ENCODE assay signal across 8 mouse cellular contexts in the genomic region with DNA sequence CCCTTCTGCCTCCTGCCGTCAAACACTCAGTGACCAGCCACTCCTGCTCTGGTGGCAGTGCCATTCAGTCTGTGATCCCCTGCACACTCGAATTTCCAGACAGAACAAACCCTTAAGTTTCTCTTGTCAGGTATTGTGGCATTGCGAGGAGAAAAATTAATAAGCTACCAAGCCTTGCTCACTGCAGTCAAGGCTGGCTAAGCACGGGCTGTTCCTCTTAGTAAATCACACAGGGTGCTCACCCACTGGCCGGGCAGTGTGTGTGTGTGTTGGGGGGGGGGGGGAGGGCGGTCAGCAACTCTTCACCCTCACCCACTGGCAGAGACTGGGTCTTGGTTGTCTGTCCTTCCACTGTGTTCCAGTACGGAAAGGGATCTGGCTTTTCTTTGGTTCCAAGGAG. TPM values are rescaled to one million over a fixed set of nuclear protein-coding genes. Genes with fewer than 3 reads are reported as not detected.
DNase-seq lines count a peak whose midpoint lies in the region; ATAC-seq lines count a peak whose summit lies in the region.

No protein-coding gene starts in this region.

- peaks cover 20% of the 10 kb centered on the region for H3K4me1 ChIP-seq in heart, embryonic 13.5 days
- H3K4me1 ChIP-seq in embryonic facial prominence, embryonic 10.5 days: peaks cover 31% of the 10 kb centered on the region
- H3K4me1 ChIP-seq in hindbrain, embryonic 12.5 days: peaks cover 39% of the 10 kb centered on the region
- peaks cover 28% of the 10 kb centered on the region for H3K4me1 ChIP-seq in midbrain, embryonic 10.5 days

- H3K9me3 ChIP-seq in heart, embryonic 13.5 days: no peaks in the 10 kb centered on the region
- no peaks in the 10 kb centered on the region for H3K9me3 ChIP-seq in embryonic facial prominence, embryonic 10.5 days
- no peaks in the 10 kb centered on the region for H3K9me3 ChIP-seq in hindbrain, embryonic 12.5 days (replicated peaks)
- H3K9me3 ChIP-seq in midbrain, embryonic 10.5 days (replicated peaks): peaks cover 5% of the 10 kb centered on the region; the same call in 1 of the 2 replicates

- H3K9ac ChIP-seq in heart, embryonic 13.5 days: peak overlapping the region; percentile 73; the same call in 1 of the 2 replicates
- H3K9ac ChIP-seq in hindbrain, embryonic 12.5 days: peak overlapping the region; percentile 81

- H3K27me3 ChIP-seq in heart, embryonic 13.5 days (replicated peaks): peaks cover 24% of the 10 kb centered on the region
- H3K27me3 ChIP-seq in embryonic facial prominence, embryonic 10.5 days (replicated peaks; ENCODE audit: low read depth, poor library complexity, severe bottlenecking): peaks cover 51% of the 10 kb centered on the region
- no peaks in the 10 kb centered on the region for H3K27me3 ChIP-seq in hindbrain, embryonic 12.5 days
- peaks cover 37% of the 10 kb centered on the region for H3K27me3 ChIP-seq in midbrain, embryonic 10.5 days (ENCODE audit: low read depth, poor library complexity, severe bottlenecking)

- DNase-seq in heart, postnatal 4 days: no peak
- peak; percentile 22 for DNase-seq in embryonic facial prominence, embryonic 10.5 days (ENCODE audit: low spot score)
- peak; percentile 22 for DNase-seq in midbrain, embryonic 10.5 days (ENCODE audit: low spot score)
- DNase-seq in urinary bladder, adult 2 months (ENCODE audit: low spot score): no peak
- no peak for DNase-seq in thymus, postnatal 25 days
- no peak for DNase-seq in testis, postnatal 14 days (ENCODE audit: low spot score)

- no peak overlapping the region for H3K27ac ChIP-seq in heart, embryonic 13.5 days (replicated peaks)
- peak overlapping the region; percentile 81 for H3K27ac ChIP-seq in embryonic facial prominence, embryonic 10.5 days (replicated peaks)
- peak overlapping the region; percentile 90 for H3K27ac ChIP-seq in hindbrain, embryonic 12.5 days
- peak overlapping the region; percentile 87 for H3K27ac ChIP-seq in midbrain, embryonic 10.5 days (replicated peaks)

- no peak for ATAC-seq in heart, embryonic 13.5 days (ENCODE audit: extremely low read depth, insufficient number of reproducible peaks, low FRiP score, low TSS enrichment)
- peak; percentile 32 for ATAC-seq in hindbrain, embryonic 12.5 days (ENCODE audit: low FRiP score)

- peak overlapping the region; percentile 58 for H3K4me3 ChIP-seq in heart, embryonic 13.5 days
- H3K4me3 ChIP-seq in embryonic facial prominence, embryonic 10.5 days: peak overlapping the region; percentile 58
- peak overlapping the region; percentile 48 for H3K4me3 ChIP-seq in hindbrain, embryonic 12.5 days
- H3K4me3 ChIP-seq in midbrain, embryonic 10.5 days: peak overlapping the region; percentile 62

- no peaks in the 10 kb centered on the region for H3K36me3 ChIP-seq in heart, embryonic 13.5 days
- no peaks in the 10 kb centered on the region for H3K36me3 ChIP-seq in embryonic facial prominence, embryonic 10.5 days (replicated peaks)
- no peaks in the 10 kb centered on the region for H3K36me3 ChIP-seq in hindbrain, embryonic 12.5 days
- H3K36me3 ChIP-seq in midbrain, embryonic 10.5 days: no peaks in the 10 kb centered on the region

- H3K4me2 ChIP-seq in heart, embryonic 13.5 days: peak overlapping the region; percentile 95
- peak overlapping the region; percentile 82 for H3K4me2 ChIP-seq in hindbrain, embryonic 12.5 days (replicated peaks)

- WGBS in heart, embryonic 13.5 days: 14% methylated on average over 7 of the region's 7 CpGs
- 7% methylated on average over 7 of the region's 7 CpGs for WGBS in embryonic facial prominence, embryonic 10.5 days
- WGBS in hindbrain, embryonic 12.5 days: 1% methylated on average over 7 of the region's 7 CpGs
- 4% methylated on average over 7 of the region's 7 CpGs for WGBS in midbrain, embryonic 10.5 days

RNA-seq across cellular contexts. Expression of a gene that starts 0.5 kb away (rescaled TPM):
- polyA plus RNA-seq in heart, embryonic 13.5 days (2015; fragmentation: Nextera tagmentation; extraction: Ambion mirVana): 2.0 and 3.3 TPM in 2 replicates
- total RNA-seq in heart, postnatal 4 days (2021): 1 to 10 TPM; 2.3 to 3.9 TPM
- polyA plus RNA-seq in embryonic facial prominence, embryonic 10.5 days (2016; fragmentation: Nextera tagmentation; extraction: Ambion mirVana): 3.9 and 6.9 TPM in 2 replicates
- polyA plus RNA-seq in hindbrain, embryonic 12.5 days (2016; fragmentation: Nextera tagmentation; extraction: Ambion mirVana): 19.3 and 22.9 TPM in 2 replicates
- polyA plus RNA-seq in midbrain, embryonic 10.5 days (2016; fragmentation: Nextera tagmentation; extraction: Ambion mirVana): 4.7 and 9.1 TPM in 2 replicates
- 3.2 and 3.4 TPM in 2 replicates for polyA plus RNA-seq in urinary bladder, adult 2 months (2012; rRNA removed)

Comparison
In these comparisons a context has a peak if more than half of its experiments do, and no peak if none do; other contexts are left out.
1. DNase-seq: peak in embryonic facial prominence, embryonic 10.5 days (single experiment) and midbrain, embryonic 10.5 days (single experiment); none in heart, postnatal 4 days (single experiment), urinary bladder, adult 2 months (single experiment), thymus, postnatal 25 days (single experiment) and testis, postnatal 14 days (single experiment).
2. Peak in every context shown above with its lines, with median percentiles within 50 percentile points of each other: H3K4me3 ChIP-seq.